Mouse (Mus musculus) spleen, adult 2 months (tissue): ENCODE measurements around the gene Ptprg.

Source experiments
- CTCF ChIP-seq: fragments of 200-500 bp; IDR thresholded peaks from 2 replicates; pipeline ENCODE4 v1.5.1; 2011; ENCODE audit warnings: mild to moderate bottlenecking, inconsistent platforms; ENCODE audit not compliant: insufficient read depth, insufficient read length, insufficient replicate concordance; ENCODE audit errors: extremely low read depth
- POLR2A ChIP-seq: fragments of 200-500 bp; IDR thresholded peaks from 2 replicates; pipeline ENCODE4 v1.6.1; 2011; ENCODE audit warnings: low read depth, low read length, inconsistent platforms

DNA sequence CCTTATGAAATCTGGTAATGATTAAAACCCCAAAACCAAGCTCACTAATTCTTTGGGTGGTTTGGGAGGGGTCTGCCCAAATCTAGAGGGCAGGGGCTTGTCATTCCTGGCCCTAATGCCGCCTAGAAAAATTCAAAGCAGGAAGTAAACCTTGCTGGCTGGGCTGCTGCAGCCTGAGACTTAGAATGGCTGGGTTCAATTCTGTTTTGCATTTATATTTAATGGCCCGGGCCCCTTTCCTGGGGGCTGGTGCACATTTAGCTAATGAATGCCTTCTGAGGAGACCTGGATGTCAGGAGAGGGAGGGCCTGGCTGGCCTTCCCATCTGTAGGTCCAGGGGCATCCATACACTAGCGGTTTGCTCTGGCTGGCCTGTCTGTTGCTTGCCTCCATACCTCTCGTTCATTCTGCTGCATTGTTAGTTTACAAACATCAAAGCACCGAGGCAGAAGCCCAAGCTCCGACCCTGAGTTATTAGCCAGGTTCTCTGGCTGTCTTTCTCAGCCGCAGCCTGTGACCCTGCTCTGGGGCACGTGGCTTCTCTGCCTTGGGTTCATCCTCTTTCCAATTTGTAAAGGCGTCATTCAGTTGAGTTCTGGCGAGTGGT, 67.7 kb downstream of the Ptprg start:
- no peak for TF ChIP-seq CTCF
- TF ChIP-seq POLR2A = no peak
